Mouse (Mus musculus) kidney, postnatal 36 days (tissue): Measurements from ENCODE around the gene Syngr4.

Experiments used
- DNase-seq, 2 experiments: peaks; one replicate each; pipeline ENCODE4 v3.0.0; 2021 to 2022; ENCODE audit warnings: mixed read lengths in 2 of 2

Syngr4 gene

DNA sequence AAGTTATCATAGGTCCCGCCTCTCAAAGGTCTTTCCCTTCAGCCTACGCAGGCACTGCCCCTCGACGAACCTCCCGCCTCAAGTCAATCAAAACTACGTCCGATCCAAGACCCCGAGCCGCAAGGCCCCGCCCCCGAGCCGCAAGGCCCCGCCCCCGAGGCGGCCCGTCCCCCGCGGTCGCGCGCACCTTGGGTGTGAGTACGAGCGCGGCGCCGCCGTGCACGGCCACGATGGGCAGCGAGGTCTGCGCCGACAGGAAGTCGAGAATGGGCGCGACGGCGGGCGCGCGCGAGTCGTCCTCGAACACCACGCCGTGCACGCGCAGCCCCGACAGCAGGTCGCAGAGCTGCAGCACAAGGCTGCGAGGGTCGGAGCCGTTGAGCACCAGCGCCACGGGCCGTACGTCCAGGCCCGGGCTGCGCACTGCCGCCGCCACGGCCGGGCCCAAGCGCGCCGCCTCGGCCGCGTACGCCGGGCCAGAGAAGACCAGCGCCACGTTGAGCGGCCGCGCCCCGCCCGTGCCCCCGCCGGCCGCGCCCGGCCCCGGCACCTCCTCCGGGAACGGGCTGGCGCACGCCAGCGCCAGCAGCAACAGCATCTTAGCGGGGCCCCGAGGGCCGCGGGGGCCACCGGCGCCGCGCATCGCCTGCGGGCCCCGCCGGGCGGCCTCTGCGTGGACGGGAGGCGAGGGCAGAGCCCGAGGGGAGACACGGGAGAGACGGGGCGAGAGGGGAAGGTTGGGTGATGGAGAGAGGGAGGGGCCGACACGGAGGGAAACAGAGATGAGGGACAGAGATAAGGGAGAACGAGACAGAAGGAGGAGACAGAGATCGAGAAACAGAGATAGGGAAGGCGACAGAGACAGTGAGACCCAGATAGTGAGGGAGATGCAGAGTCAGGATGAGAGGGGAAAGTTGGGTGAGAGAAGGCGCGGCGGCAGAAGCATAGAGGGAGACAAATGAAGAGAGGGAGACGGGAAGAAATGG is 30.3 kb downstream of the Syngr4 start:
- DNase-seq, result peak; percentile 92 to 96

DNA sequence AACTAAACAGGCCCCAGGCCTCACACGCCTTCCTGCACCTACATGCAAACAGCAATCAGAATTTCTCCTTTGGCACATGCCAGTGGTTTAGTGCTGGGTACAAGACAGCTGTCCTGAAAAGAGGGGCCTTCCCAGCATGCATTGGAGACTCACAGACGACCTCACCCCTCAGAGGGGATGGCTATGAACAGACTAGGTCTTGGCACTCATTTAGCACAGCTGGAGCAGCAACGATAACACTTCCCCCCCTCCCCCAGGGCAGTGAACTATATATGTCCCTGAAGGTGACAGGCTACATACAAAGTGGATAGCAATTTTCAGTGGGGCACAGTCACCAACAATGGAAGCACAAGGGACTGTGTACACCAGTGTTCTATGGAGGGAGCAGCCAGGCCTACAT is 32.1 kb downstream of the Syngr4 start:
- no peak for DNase-seq

DNA sequence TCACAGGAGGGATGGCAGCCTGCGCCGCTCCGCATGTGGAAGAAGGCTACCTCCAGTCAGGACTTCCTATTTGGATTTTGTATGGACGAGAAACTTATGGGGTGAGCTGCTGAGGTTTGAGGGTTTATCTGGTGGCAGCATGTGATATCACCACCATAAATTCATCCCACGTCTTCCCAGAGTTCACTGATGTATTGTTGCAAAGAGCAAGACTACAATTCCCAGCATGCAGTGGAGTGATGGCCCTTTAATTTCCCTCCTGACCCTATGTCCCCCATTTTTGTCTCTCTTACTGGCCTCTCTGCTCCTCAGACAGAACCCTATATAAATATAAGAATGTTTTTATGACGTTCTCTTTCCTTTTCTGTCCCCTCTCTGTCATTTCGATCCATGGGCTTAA is 33.7 kb downstream of the Syngr4 start:
- no peak for DNase-seq

DNA sequence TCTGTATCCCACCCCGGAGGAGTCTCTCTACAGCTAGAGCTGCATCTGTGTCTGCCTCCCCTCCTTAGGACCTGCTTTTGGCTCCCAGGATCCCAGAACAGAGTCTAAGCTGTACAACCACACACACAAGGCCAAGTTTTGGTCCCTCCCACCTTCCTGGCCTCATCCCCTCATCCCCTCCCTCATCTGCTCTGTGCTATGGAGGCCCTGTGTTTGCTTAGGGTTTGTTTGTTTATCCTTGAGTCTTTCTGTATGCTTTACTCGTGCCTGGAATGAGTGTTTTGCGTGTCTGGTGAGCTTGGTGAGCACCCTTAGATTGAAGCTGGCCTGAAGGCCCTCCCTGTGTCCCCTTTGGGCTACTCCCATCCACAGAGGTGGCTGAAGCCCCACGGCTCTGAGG is 37.5 kb downstream of the Syngr4 start:
- DNase-seq, result no peak

DNA sequence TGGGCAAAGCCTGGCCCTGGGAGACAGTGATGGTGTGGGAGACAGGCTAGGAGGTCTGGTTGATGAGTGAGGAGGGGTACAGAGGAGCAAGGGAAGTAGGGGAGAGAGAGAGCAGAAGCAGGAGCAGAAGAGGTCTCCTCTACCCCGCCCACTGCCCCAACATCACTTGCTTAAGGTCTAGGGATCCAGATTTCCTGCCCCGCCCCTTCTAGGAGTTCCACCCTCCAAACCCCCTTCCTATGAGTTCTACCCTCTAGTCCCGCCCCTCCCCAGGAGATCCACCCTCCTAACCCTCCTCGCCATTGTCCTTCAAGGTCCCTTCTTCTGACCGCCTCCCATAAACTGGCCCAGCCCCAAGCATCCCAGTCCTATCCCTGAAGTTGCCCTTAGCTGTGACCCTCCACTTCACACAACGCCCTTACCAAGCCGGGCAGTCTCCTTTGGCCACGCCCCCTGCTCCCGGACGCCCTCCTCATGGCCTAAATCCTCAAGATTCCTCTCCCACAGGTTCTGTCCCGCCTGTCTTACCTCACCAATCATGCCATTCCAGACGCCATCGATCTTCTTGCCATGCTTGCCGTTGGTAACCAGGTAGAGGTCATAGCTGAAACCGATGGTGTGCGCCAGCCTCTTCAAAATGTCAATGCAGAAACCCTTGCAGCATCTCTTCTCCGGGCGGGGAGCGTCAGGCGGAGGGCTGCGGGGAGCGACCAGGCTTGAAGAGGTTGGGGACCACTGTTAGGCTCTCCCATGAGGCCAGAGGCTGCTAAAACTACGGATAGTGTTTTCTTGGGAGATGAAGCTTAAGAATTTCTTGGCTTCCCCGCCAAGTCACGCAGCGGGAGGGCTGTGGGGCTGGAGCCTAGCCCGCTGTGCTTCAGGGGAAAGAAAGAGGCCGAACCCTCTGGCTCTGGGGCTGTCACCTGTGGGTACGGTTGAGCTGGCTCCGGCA is 39.3 kb downstream of the Syngr4 start:
- DNase-seq, result peak in 1 of 2 experiments; percentile 44

DNA sequence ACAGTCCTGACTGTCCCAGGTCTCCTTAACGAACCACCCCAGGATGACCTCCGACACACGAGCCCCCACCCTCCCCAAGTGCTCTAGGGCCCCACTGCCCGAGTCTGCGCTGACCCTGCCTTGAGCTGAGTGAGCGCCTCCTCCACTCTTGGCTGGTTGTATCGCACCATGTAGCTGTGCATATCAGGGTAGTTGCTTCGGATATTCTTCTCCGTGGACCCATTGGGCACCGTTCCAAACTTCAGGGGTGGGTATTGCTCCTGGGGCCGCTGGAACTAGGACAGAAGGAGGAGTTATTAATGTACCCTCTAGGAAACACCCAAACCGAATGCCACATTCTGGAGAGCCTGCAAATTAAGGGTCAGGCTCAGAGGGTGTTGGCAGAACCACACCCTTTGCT is 43.4 kb downstream of the Syngr4 start:
- DNase-seq, result no peak

DNA sequence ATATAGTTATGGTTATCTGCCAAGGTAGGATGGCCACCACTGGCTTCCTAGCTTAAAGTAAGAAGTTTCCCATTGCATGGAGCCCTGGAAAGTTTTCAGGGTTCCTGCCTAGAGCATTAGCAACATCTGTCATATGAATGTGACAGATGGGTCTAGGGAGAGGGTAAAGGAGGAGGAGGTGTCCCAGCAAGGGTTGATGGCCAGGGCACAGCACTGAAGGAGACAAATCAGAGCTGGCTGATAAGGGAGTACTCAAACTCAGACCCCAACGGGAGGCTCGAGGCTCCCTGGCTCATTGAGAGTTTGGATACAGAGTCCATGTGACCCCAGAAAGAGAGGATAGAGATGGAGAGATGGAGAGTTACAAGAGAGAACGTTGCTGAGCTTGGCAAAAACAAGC is 45.9 kb downstream of the Syngr4 start:
- DNase-seq, result no peak

DNA sequence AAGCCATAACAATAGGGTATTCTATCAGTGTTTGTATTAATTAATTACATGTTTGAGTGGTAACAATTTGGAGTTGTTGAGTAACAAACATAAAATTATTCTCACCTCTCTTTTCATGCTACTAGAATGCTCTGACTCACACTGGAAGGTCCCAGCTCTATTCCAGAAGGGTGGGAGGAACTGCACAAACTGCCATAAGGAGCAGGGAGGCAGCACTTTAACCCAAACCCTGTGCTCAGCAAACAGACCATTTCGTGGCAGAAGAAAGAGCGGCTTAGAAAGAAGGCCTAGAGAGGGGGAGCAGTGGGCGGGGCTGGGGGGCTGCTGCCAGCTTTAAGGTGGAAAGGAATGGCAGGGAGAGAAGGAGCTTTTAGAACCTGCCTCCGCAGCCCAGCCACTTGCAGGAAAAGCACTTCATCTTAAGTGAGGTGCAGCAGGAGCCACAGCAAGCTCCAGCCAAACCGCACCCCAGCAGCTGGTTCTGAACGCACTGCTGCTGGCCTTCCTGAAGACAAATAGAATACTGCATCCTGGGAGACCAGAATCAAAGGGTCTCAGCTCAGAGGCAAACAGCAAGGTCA is 48.0 kb downstream of the Syngr4 start:
- no peak for DNase-seq

DNA sequence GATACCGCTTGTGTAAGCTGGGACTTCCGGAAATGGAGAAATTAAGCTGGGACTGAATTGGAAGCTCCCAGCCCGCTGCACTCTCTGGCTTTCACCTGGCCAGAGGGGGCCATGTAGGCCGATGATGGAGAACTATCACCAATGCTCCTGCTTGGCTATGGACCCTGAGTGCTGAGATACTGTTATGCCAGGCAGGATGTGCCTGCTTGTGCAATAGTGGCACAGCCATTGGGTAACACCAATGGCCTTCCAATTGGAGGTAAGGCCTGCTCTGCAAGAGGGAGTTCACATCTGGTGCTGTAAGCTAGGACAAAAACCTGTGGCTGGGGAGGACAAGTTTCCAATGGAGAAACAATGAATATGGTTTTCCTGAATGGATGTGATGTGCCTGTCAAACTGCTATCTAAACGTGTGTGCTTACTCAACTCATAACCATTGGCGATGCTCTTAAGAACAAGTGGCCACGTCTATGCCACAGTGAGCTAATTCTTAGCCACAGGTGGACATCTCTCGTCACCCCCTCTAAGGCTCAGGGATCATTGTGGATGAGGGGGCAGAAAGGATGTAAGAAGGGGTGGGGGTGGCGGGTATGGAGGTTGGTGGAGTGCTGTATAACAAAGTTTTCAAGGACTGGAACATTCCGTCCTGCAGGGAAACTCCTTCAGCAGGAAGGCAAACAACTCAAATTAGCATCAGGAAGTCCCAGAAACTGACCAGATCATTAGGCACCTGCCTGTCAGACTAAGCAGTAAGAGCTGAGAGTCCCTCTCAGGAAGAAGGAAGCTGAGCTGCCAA is 53.4 kb downstream of the Syngr4 start:
- DNase-seq, result no peak
